Mouse (Mus musculus): ENCODE data around the gene Pdlim3. TPM values are rescaled to one million over a fixed set of nuclear protein-coding genes. Genes with fewer than 3 reads are reported as not detected.

The Pdlim3 gene
- polyA plus RNA-seq, 1 experiment from 2014 or later = 8.3 TPM

DNA sequence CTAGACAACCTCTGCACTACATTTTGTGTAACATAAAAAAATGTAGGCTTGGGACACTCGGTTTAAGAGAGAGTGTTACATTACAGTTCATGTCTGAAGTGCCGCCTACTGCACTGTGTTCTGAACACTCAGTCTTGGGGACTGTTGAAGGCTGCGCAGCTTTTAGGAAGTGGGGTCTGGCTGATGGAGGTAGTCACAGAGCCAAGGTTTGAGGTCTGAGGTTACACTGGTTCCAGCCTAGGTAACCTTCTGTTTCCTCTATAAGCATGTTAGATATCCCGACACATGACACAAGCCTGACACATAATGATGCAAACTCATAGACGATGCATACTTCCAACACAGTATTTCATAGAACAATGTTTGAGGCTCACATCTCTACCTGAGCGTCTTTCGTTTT lies 4.5 kb downstream of the Pdlim3 start:
- H3K4me3 ChIP-seq (ENCODE audit: low read depth, low read length) = no peak overlapping the region
- no peak overlapping the region for H3K27ac ChIP-seq (ENCODE audit: low read depth, low read length)
- 88% methylated on average over 7 of the region's 7 CpGs for WGBS
- H3K9me3 ChIP-seq (ENCODE audit: control insufficient read depth, low read length) = no peaks in the 10 kb centered on the region
- no peak overlapping the region for H3K4me2 ChIP-seq
- no peaks in the 10 kb centered on the region for H3K36me3 ChIP-seq (ENCODE audit: control insufficient read depth, insufficient read depth, low read length)
- DNase-seq (ENCODE audit: low spot score) = no peak
- ATAC-seq (replicated peaks; ENCODE audit: low FRiP score) = no peak
- H3K27me3 ChIP-seq (replicated peaks; ENCODE audit: control insufficient read depth, insufficient read depth, low read length) = peaks cover 6% of the 10 kb centered on the region
- no peaks in the 10 kb centered on the region for H3K4me1 ChIP-seq (replicated peaks; ENCODE audit: control insufficient read depth, insufficient read depth, low read length)
- H3K9ac ChIP-seq (ENCODE audit: low read depth, low read length) = no peak overlapping the region

DNA sequence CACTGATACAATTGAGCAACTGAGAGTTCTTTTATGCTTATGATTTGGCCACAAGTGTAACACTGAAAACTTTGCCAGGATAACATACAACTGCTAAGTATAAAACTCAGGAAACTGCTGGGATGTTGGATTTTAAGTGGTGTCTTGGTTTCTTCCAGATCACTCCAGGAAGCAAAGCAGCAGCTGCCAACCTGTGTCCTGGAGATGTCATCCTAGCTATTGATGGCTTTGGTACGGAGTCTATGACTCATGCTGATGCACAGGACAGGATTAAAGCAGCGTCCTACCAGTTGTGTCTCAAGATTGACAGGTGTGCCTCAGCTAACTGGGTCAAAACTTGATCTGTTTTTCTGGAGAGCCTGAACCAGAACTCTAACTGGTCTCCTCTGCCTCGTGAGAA lies 11.3 kb downstream of the Pdlim3 start:
- H3K4me3 ChIP-seq (ENCODE audit: low read depth, low read length) = no peak overlapping the region
- H3K9ac ChIP-seq (ENCODE audit: low read depth, low read length) = no peak overlapping the region
- no peak overlapping the region for H3K27ac ChIP-seq (ENCODE audit: low read depth, low read length)
- H3K36me3 ChIP-seq (ENCODE audit: control insufficient read depth, insufficient read depth, low read length) = no peaks in the 10 kb centered on the region
- WGBS = 71% methylated on average over 3 of the region's 3 CpGs
- no peak overlapping the region for H3K4me2 ChIP-seq
- ATAC-seq (replicated peaks; ENCODE audit: low FRiP score) (no peak), DNase-seq (ENCODE audit: low spot score) (no peak)
- no peaks in the 10 kb centered on the region for H3K9me3 ChIP-seq (ENCODE audit: control insufficient read depth, low read length)
- H3K27me3 ChIP-seq (replicated peaks; ENCODE audit: control insufficient read depth, insufficient read depth, low read length) = no peaks in the 10 kb centered on the region
- H3K4me1 ChIP-seq (replicated peaks; ENCODE audit: control insufficient read depth, insufficient read depth, low read length) = no peaks in the 10 kb centered on the region

DNA sequence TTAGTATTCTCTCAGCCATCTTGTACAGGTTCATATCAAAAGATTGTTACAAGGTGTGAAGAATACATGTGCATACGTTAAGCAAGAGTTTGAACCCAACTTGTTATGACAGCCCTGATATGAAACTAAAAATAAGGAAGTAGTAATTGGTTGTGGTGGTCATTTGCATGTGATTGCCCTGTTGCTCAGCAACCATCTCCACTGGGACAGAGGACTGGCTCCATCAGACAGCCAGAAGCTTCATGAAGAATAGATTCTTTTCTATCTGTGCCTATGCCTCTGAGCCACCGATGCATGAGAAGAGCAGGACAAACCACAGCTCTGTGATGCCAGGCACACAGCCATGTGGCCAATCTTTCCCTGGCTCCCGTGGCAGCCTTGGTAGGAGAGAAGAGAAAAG lies 14.5 kb downstream of the Pdlim3 start:
- no peaks in the 10 kb centered on the region for H3K4me1 ChIP-seq (replicated peaks; ENCODE audit: control insufficient read depth, insufficient read depth, low read length)
- DNase-seq (ENCODE audit: low spot score) (no peak), ATAC-seq (replicated peaks; ENCODE audit: low FRiP score) (no peak)
- H3K9me3 ChIP-seq (ENCODE audit: control insufficient read depth, low read length) = no peaks in the 10 kb centered on the region
- H3K27me3 ChIP-seq (replicated peaks; ENCODE audit: control insufficient read depth, insufficient read depth, low read length) = no peaks in the 10 kb centered on the region
- no peak overlapping the region for H3K9ac ChIP-seq (ENCODE audit: low read depth, low read length)
- H3K4me3 ChIP-seq (ENCODE audit: low read depth, low read length) = no peak overlapping the region
- H3K36me3 ChIP-seq (ENCODE audit: control insufficient read depth, insufficient read depth, low read length) = no peaks in the 10 kb centered on the region
- WGBS = 77% methylated on average over 3 of the region's 3 CpGs
- no peak overlapping the region for H3K4me2 ChIP-seq
- H3K27ac ChIP-seq (ENCODE audit: low read depth, low read length) = no peak overlapping the region

GRCm38 (mm10) chr8:45901626-45902025 lies 16.4 kb downstream of the Pdlim3 start:
- Histone ChIP-seq H3K4me2 (no peak overlapping the region), H3K27me3 (replicated peaks; ENCODE audit: control insufficient read depth, insufficient read depth, low read length) (no peaks in the 10 kb centered on the region), H3K27ac (ENCODE audit: low read depth, low read length) (no peak overlapping the region), H3K9me3 (ENCODE audit: control insufficient read depth, low read length) (no peaks in the 10 kb centered on the region), H3K4me3 (ENCODE audit: low read depth, low read length) (no peak overlapping the region), H3K9ac (ENCODE audit: low read depth, low read length) (no peak overlapping the region), H3K4me1 (replicated peaks; ENCODE audit: control insufficient read depth, insufficient read depth, low read length) (no peaks in the 10 kb centered on the region), H3K36me3 (ENCODE audit: control insufficient read depth, insufficient read depth, low read length) (no peaks in the 10 kb centered on the region)
- ATAC-seq (replicated peaks; ENCODE audit: low FRiP score) = no peak
- no peak for DNase-seq (ENCODE audit: low spot score)
- WGBS = 75% methylated on average over 8 of the region's 8 CpGs

- Histone ChIP-seq H3K4me3 (ENCODE audit: low read depth, low read length) (no peak overlapping the region), H3K36me3 (ENCODE audit: control insufficient read depth, insufficient read depth, low read length) (no peaks in the 10 kb centered on the region), H3K27ac (ENCODE audit: low read depth, low read length) (no peak overlapping the region), H3K9me3 (ENCODE audit: control insufficient read depth, low read length) (no peaks in the 10 kb centered on the region), H3K4me2 (no peak overlapping the region), H3K9ac (ENCODE audit: low read depth, low read length) (no peak overlapping the region), H3K27me3 (replicated peaks; ENCODE audit: control insufficient read depth, insufficient read depth, low read length) (no peaks in the 10 kb centered on the region), H3K4me1 (replicated peaks; ENCODE audit: control insufficient read depth, insufficient read depth, low read length) (no peaks in the 10 kb centered on the region)
- WGBS = 15% methylated on average over 3 of the region's 3 CpGs
- ATAC-seq (replicated peaks; ENCODE audit: low FRiP score) = no peak
- no peak for DNase-seq (ENCODE audit: low spot score)
These were observed 18.4 kb downstream of the Pdlim3 start for GRCm38 (mm10) chr8:45903659-45904058.

DNA sequence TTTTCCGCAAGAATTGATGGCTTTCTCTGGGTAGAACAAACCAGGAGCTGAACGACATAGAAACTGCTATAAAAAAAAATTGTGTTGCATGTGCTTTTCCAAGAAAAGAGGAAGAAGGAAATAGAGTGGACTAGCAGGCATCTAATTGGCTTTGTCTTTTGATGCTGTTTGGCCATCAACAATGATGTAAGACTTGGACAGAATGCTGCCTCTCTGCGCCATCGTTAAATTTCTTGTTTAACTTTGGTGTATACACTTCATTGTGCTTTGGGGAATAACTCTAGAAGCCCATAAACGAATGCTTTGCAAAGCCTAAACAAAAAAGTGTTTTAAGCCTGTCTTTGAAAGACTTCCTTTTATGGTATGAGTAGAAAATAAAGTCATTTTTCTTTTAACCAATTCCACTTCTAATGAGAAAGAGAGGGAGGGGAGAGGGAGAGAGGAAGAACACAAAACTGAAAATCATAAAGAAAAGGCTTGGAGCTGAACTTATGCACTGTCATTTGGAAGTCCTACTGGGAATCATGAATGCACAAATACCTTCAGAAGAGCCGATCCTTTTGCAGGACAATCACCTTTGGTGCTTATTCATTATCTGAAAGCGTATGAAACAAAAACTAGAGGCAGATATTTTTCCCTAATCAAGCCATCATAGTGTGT lies 20.5 kb downstream of the Pdlim3 start:
- no peaks in the 10 kb centered on the region for H3K36me3 ChIP-seq (ENCODE audit: control insufficient read depth, insufficient read depth, low read length)

DNA sequence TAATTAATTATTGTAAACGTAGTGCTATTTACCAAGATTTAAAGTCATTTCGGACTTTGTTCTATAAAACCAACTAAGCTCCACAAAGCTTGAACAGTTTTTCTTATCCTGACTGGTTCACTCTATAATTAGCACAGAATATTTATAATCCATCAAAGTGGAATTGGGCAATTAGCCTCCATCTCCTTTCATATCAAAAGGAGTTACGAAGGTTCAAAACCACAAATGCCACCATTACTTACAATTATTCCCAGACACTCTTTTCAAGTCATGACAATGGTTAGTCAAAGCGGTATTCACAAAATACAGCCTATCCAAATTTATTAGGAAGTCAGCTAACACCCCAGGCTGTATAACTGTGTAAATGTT lies 21.0 kb downstream of the Pdlim3 start:
- WGBS = 84% methylated on average over 4 of the region's 4 CpGs
- no peaks in the 10 kb centered on the region for H3K36me3 ChIP-seq (ENCODE audit: control insufficient read depth, insufficient read depth, low read length)

More for the DNA sequence above, 20.5 kb downstream of the Pdlim3 start:
- Histone ChIP-seq H3K9me3 (ENCODE audit: control insufficient read depth, low read length) (no peaks in the 10 kb centered on the region), H3K27me3 (replicated peaks; ENCODE audit: control insufficient read depth, insufficient read depth, low read length) (no peaks in the 10 kb centered on the region), H3K27ac (ENCODE audit: low read depth, low read length) (no peak overlapping the region), H3K9ac (ENCODE audit: low read depth, low read length) (no peak overlapping the region), H3K4me3 (ENCODE audit: low read depth, low read length) (no peak overlapping the region), H3K4me1 (replicated peaks; ENCODE audit: control insufficient read depth, insufficient read depth, low read length) (no peaks in the 10 kb centered on the region), H3K4me2 (no peak overlapping the region)
- 81% methylated on average over 7 of the region's 7 CpGs for WGBS
- ATAC-seq (replicated peaks; ENCODE audit: low FRiP score) (no peak), DNase-seq (ENCODE audit: low spot score) (no peak)

GRCm38 (mm10) chr8:45913707-45914106 lies 28.4 kb downstream of the Pdlim3 start:
- Histone ChIP-seq H3K27me3 (replicated peaks; ENCODE audit: control insufficient read depth, insufficient read depth, low read length) (no peaks in the 10 kb centered on the region), H3K4me2 (no peak overlapping the region), H3K9ac (ENCODE audit: low read depth, low read length) (no peak overlapping the region), H3K36me3 (ENCODE audit: control insufficient read depth, insufficient read depth, low read length) (0 out of 2 replicates have a peak, but pooled peaks cover 2% of the 10 kb centered on the region), H3K4me1 (replicated peaks; ENCODE audit: control insufficient read depth, insufficient read depth, low read length) (no peaks in the 10 kb centered on the region), H3K9me3 (ENCODE audit: control insufficient read depth, low read length) (no peaks in the 10 kb centered on the region), H3K4me3 (ENCODE audit: low read depth, low read length) (no peak overlapping the region), H3K27ac (ENCODE audit: low read depth, low read length) (no peak overlapping the region)
- ATAC-seq (replicated peaks; ENCODE audit: low FRiP score) (no peak), DNase-seq (ENCODE audit: low spot score) (no peak)
- 90% methylated on average over 11 of the region's 11 CpGs for WGBS

More for the DNA sequence above, 21.0 kb downstream of the Pdlim3 start:
- H3K27me3 ChIP-seq (replicated peaks; ENCODE audit: control insufficient read depth, insufficient read depth, low read length) = no peaks in the 10 kb centered on the region
- no peak overlapping the region for H3K27ac ChIP-seq (ENCODE audit: low read depth, low read length)
- H3K9ac ChIP-seq (ENCODE audit: low read depth, low read length) = no peak overlapping the region
- H3K4me2 ChIP-seq = no peak overlapping the region
- H3K9me3 ChIP-seq (ENCODE audit: control insufficient read depth, low read length) = no peaks in the 10 kb centered on the region
- H3K4me1 ChIP-seq (replicated peaks; ENCODE audit: control insufficient read depth, insufficient read depth, low read length) = no peaks in the 10 kb centered on the region
- H3K4me3 ChIP-seq (ENCODE audit: low read depth, low read length) = no peak overlapping the region
- ATAC-seq (replicated peaks; ENCODE audit: low FRiP score) = no peak
- DNase-seq (ENCODE audit: low spot score) = no peak

DNA sequence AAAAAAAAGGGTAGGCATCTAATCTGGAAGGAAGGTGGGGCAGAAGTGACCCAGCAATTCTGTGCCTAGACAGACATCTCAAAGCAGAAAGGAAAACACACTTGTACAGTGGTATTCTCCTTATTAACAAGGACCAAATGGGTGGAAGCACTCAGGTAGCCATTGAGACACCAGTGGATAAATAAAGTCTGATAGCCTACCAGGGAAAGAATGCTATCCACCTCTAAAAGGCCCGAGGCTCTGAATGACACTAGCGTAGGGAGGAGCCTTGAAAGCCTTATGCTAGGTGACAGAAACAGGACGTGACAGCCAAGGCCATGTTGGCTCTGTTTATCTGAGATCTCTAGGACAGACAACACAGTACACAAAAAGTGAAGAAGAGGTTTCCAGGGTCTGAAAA lies 31.2 kb downstream of the Pdlim3 start:
- H3K36me3 ChIP-seq (ENCODE audit: control insufficient read depth, insufficient read depth, low read length) = 0 out of 2 replicates have a peak, but pooled peaks cover 2% of the 10 kb centered on the region
- ATAC-seq (replicated peaks; ENCODE audit: low FRiP score) = no peak
- H3K4me1 ChIP-seq (replicated peaks; ENCODE audit: control insufficient read depth, insufficient read depth, low read length) = no peaks in the 10 kb centered on the region
- H3K27me3 ChIP-seq (replicated peaks; ENCODE audit: control insufficient read depth, insufficient read depth, low read length) = no peaks in the 10 kb centered on the region
- 63% methylated on average over 3 of the region's 3 CpGs for WGBS
- H3K4me3 ChIP-seq (ENCODE audit: low read depth, low read length) = no peak overlapping the region
- no peak overlapping the region for H3K27ac ChIP-seq (ENCODE audit: low read depth, low read length)
- no peak overlapping the region for H3K9ac ChIP-seq (ENCODE audit: low read depth, low read length)
- H3K4me2 ChIP-seq = no peak overlapping the region
- no peaks in the 10 kb centered on the region for H3K9me3 ChIP-seq (ENCODE audit: control insufficient read depth, low read length)
- DNase-seq (ENCODE audit: low spot score) = no peak

Measured in liver, embryonic 11.5 days (tissue).